Mouse (Mus musculus): ENCODE data around the gene Tspo. TPM values are rescaled to one million over a fixed set of nuclear protein-coding genes. Genes with fewer than 3 reads are reported as not detected.

Tspo gene
- polyA plus RNA-seq, 1 experiment from 2014 or later = 10.1 TPM

GRCm38 (mm10) chr15:83535890-83536231, 27.5 kb upstream of the Tspo start:
- Histone ChIP-seq H3K36me3 (ENCODE audit: control insufficient read depth, insufficient read depth) (no peaks in the 10 kb centered on the region), H3K4me1 (replicated peaks; ENCODE audit: control insufficient read depth, insufficient read depth, low read length) (no peaks in the 10 kb centered on the region), H3K4me3 (replicated peaks; ENCODE audit: low read length) (no peak overlapping the region), H3K4me2 (ENCODE audit: low read length) (no peak overlapping the region), H3K9me3 (ENCODE audit: control insufficient read depth, low read length) (no peaks in the 10 kb centered on the region), H3K9ac (replicated peaks; ENCODE audit: low read depth, low read length) (no peak overlapping the region), H3K27me3 (replicated peaks; ENCODE audit: control insufficient read depth, insufficient read depth, low read length) (no peaks in the 10 kb centered on the region), H3K27ac (ENCODE audit: low read length) (no peak overlapping the region)
- no peak for ATAC-seq
- WGBS = 90% methylated on average over 6 of the region's 6 CpGs

GRCm38 (mm10) chr15:83538855-83539254, 24.5 kb upstream of the Tspo start:
- Histone ChIP-seq H3K9me3 (ENCODE audit: control insufficient read depth, low read length) (no peaks in the 10 kb centered on the region), H3K9ac (replicated peaks; ENCODE audit: low read depth, low read length) (no peak overlapping the region), H3K27me3 (replicated peaks; ENCODE audit: control insufficient read depth, insufficient read depth, low read length) (no peaks in the 10 kb centered on the region), H3K4me2 (ENCODE audit: low read length) (no peak overlapping the region), H3K4me3 (replicated peaks; ENCODE audit: low read length) (no peak overlapping the region), H3K36me3 (ENCODE audit: control insufficient read depth, insufficient read depth) (no peaks in the 10 kb centered on the region), H3K27ac (ENCODE audit: low read length) (no peak overlapping the region), H3K4me1 (replicated peaks; ENCODE audit: control insufficient read depth, insufficient read depth, low read length) (no peaks in the 10 kb centered on the region)
- 95% methylated on average over 2 of the region's 2 CpGs for WGBS
- no peak for ATAC-seq

- ATAC-seq = no peak
- no peaks in the 10 kb centered on the region for H3K36me3 ChIP-seq (ENCODE audit: control insufficient read depth, insufficient read depth)
- no peak overlapping the region for H3K4me2 ChIP-seq (ENCODE audit: low read length)
- no peak overlapping the region for H3K27ac ChIP-seq (ENCODE audit: low read length)
- no peaks in the 10 kb centered on the region for H3K27me3 ChIP-seq (replicated peaks; ENCODE audit: control insufficient read depth, insufficient read depth, low read length)
- H3K4me3 ChIP-seq (replicated peaks; ENCODE audit: low read length) = no peak overlapping the region
- 71% methylated on average over 4 of the region's 4 CpGs for WGBS
- H3K9me3 ChIP-seq (ENCODE audit: control insufficient read depth, low read length) = no peaks in the 10 kb centered on the region
- H3K9ac ChIP-seq (replicated peaks; ENCODE audit: low read depth, low read length) = no peak overlapping the region
- H3K4me1 ChIP-seq (replicated peaks; ENCODE audit: control insufficient read depth, insufficient read depth, low read length) = no peaks in the 10 kb centered on the region
Measured at GRCm38 (mm10) chr15:83539905-83540304, 23.5 kb upstream of the Tspo start.

GRCm38 (mm10) chr15:83541647-83542287, 21.6 kb upstream of the Tspo start:
- no peak overlapping the region for H3K27ac ChIP-seq (ENCODE audit: low read length)
- no peaks in the 10 kb centered on the region for H3K4me1 ChIP-seq (replicated peaks; ENCODE audit: control insufficient read depth, insufficient read depth, low read length)
- no peak overlapping the region for H3K9ac ChIP-seq (replicated peaks; ENCODE audit: low read depth, low read length)
- WGBS = 87% methylated on average over 9 of the region's 9 CpGs
- H3K36me3 ChIP-seq (ENCODE audit: control insufficient read depth, insufficient read depth) = peaks cover 5% of the 10 kb centered on the region; the same call in 1 of the 2 replicates
- ATAC-seq = no peak
- no peaks in the 10 kb centered on the region for H3K27me3 ChIP-seq (replicated peaks; ENCODE audit: control insufficient read depth, insufficient read depth, low read length)
- no peak overlapping the region for H3K4me3 ChIP-seq (replicated peaks; ENCODE audit: low read length)
- H3K4me2 ChIP-seq (ENCODE audit: low read length) = no peak overlapping the region
- H3K9me3 ChIP-seq (ENCODE audit: control insufficient read depth, low read length) = no peaks in the 10 kb centered on the region

- Histone ChIP-seq H3K4me1 (replicated peaks; ENCODE audit: control insufficient read depth, insufficient read depth, low read length) (no peaks in the 10 kb centered on the region), H3K4me2 (ENCODE audit: low read length) (no peak overlapping the region), H3K9me3 (ENCODE audit: control insufficient read depth, low read length) (no peaks in the 10 kb centered on the region), H3K27ac (ENCODE audit: low read length) (no peak overlapping the region), H3K36me3 (ENCODE audit: control insufficient read depth, insufficient read depth) (peaks cover 11% of the 10 kb centered on the region), H3K4me3 (replicated peaks; ENCODE audit: low read length) (no peak overlapping the region), H3K9ac (replicated peaks; ENCODE audit: low read depth, low read length) (no peak overlapping the region), H3K27me3 (replicated peaks; ENCODE audit: control insufficient read depth, insufficient read depth, low read length) (no peaks in the 10 kb centered on the region)
- 94% methylated on average over 7 of the region's 7 CpGs for WGBS
- no peak for ATAC-seq
Measured at GRCm38 (mm10) chr15:83546029-83546428, 17.4 kb upstream of the Tspo start.

GRCm38 (mm10) chr15:83547144-83547543, 16.2 kb upstream of the Tspo start:
- no peaks in the 10 kb centered on the region for H3K27me3 ChIP-seq (replicated peaks; ENCODE audit: control insufficient read depth, insufficient read depth, low read length)
- H3K9ac ChIP-seq (replicated peaks; ENCODE audit: low read depth, low read length) = no peak overlapping the region
- no peak for ATAC-seq
- no peak overlapping the region for H3K27ac ChIP-seq (ENCODE audit: low read length)
- peaks cover 11% of the 10 kb centered on the region for H3K36me3 ChIP-seq (ENCODE audit: control insufficient read depth, insufficient read depth)
- no peaks in the 10 kb centered on the region for H3K4me1 ChIP-seq (replicated peaks; ENCODE audit: control insufficient read depth, insufficient read depth, low read length)
- H3K4me2 ChIP-seq (ENCODE audit: low read length) = no peak overlapping the region
- H3K4me3 ChIP-seq (replicated peaks; ENCODE audit: low read length) = no peak overlapping the region
- WGBS = 92% methylated on average over 8 of the region's 8 CpGs
- no peaks in the 10 kb centered on the region for H3K9me3 ChIP-seq (ENCODE audit: control insufficient read depth, low read length)

- Histone ChIP-seq H3K4me3 (replicated peaks; ENCODE audit: low read length) (no peak overlapping the region), H3K4me2 (ENCODE audit: low read length) (no peak overlapping the region), H3K9me3 (ENCODE audit: control insufficient read depth, low read length) (no peaks in the 10 kb centered on the region), H3K27me3 (replicated peaks; ENCODE audit: control insufficient read depth, insufficient read depth, low read length) (no peaks in the 10 kb centered on the region), H3K9ac (replicated peaks; ENCODE audit: low read depth, low read length) (no peak overlapping the region), H3K4me1 (replicated peaks; ENCODE audit: control insufficient read depth, insufficient read depth, low read length) (peaks cover 6% of the 10 kb centered on the region; the same call in 1 of the 2 replicates), H3K36me3 (ENCODE audit: control insufficient read depth, insufficient read depth) (peaks cover 11% of the 10 kb centered on the region), H3K27ac (ENCODE audit: low read length) (no peak overlapping the region)
- 81% methylated on average over 2 of the region's 2 CpGs for WGBS
- ATAC-seq = no peak
Measured at GRCm38 (mm10) chr15:83550137-83550536, 13.3 kb upstream of the Tspo start.

GRCm38 (mm10) chr15:83553831-83554230, 9.6 kb upstream of the Tspo start:
- Histone ChIP-seq H3K27ac (ENCODE audit: low read length) (no peak overlapping the region), H3K27me3 (replicated peaks; ENCODE audit: control insufficient read depth, insufficient read depth, low read length) (no peaks in the 10 kb centered on the region), H3K4me1 (replicated peaks; ENCODE audit: control insufficient read depth, insufficient read depth, low read length) (peaks cover 11% of the 10 kb centered on the region), H3K9me3 (ENCODE audit: control insufficient read depth, low read length) (no peaks in the 10 kb centered on the region), H3K36me3 (ENCODE audit: control insufficient read depth, insufficient read depth) (0 out of 2 replicates have a peak, but pooled peaks cover 2% of the 10 kb centered on the region), H3K9ac (replicated peaks; ENCODE audit: low read depth, low read length) (no peak overlapping the region), H3K4me2 (ENCODE audit: low read length) (no peak overlapping the region), H3K4me3 (replicated peaks; ENCODE audit: low read length) (no peak overlapping the region)
- ATAC-seq = no peak

GRCm38 (mm10) chr15:83555161-83555974, 8.0 kb upstream of the Tspo start:
- ATAC-seq = peak; percentile 95
- no peaks in the 10 kb centered on the region for H3K9me3 ChIP-seq (ENCODE audit: control insufficient read depth, low read length)
- H3K4me3 ChIP-seq (replicated peaks; ENCODE audit: low read length) = peak overlapping the region; percentile 88
- peak overlapping the region; percentile 88 for H3K4me2 ChIP-seq (ENCODE audit: low read length)
- no peaks in the 10 kb centered on the region for H3K27me3 ChIP-seq (replicated peaks; ENCODE audit: control insufficient read depth, insufficient read depth, low read length)
- H3K4me1 ChIP-seq (replicated peaks; ENCODE audit: control insufficient read depth, insufficient read depth, low read length) = peaks cover 11% of the 10 kb centered on the region
- H3K9ac ChIP-seq (replicated peaks; ENCODE audit: low read depth, low read length) = peak overlapping the region; percentile 96
- 0 out of 2 replicates have a peak, but pooled peaks cover 2% of the 10 kb centered on the region for H3K36me3 ChIP-seq (ENCODE audit: control insufficient read depth, insufficient read depth)
- H3K27ac ChIP-seq (ENCODE audit: low read length) = peak overlapping the region; percentile 95
- under 1% methylated on average over 72 of the region's 74 CpGs for WGBS
